Mouse (Mus musculus): Measurements from ENCODE around the gene Pmpcb. TPM values are rescaled to one million over a fixed set of nuclear protein-coding genes. Genes with fewer than 3 reads are reported as not detected.

Gene Pmpcb
- total RNA-seq, 2 experiments from 2014 or later, result 67.3 to 124 TPM

DNA sequence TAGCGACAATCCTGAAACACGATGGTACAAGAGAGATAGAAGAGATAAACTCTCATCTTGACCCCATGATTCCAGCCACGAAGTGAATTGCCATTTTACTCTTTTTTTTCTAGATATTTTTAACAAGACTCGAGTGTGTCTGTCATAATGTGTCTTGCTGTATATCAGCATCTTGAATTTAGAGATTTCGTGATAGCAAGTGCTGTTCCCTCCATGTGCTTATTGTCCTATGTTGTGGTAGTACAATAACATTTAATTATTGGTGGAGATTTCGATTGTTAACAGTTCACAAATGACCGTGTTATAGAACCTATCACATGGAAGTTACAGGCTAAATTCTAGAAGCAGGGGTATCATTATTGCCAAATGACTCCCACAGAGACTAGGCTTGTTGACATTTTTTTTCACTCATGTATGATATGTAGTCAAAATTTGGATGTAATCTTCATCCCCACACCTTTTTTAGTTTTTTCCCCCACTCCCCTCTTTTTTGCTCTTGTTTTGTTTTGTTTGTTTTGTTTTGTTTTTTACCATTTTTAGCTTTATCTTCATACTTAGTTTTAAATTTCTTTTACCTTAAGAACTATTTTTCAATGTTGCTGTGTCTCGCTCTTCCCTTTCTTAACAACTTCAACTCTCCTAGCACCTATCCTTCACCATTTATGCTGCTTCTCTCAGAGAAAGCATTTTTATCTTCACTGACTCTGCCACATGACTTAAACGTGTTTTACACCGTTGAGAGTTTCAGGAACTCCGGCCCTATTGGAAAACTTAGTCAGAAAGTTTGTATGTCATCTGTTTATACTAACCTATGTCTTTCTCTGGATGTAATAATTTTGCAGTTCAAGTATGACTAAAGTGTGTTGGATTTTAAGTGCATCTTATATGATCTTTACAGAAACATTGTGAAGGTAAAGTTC is 50.5 kb downstream of the Pmpcb start:
- ATAC-seq (replicated peaks; ENCODE audit: poor library complexity, severe bottlenecking), result no peak

GRCm38 (mm10) chr5:21789061-21789460 is 52.1 kb downstream of the Pmpcb start:
- no peak for ATAC-seq (replicated peaks; ENCODE audit: poor library complexity, severe bottlenecking)

DNA sequence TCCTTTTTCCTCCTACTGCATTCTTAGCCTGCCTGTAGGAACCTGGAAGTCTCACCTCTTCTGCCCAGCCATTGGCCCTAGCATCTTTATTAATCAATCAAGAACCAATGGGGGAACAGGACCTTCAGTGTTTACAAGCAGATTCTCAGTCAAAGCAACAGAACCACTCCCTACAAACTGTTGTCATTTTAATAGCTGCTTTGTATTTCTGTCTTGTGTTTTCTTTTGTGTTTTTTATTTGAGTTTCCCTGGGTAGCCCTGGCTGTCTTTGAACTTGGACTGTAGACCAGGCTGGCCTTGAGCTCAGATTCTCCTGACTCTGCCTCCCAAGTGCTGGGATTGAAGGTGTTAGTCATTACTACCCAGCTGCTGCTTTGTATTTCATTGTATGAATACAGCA is 55.2 kb downstream of the Pmpcb start:
- ATAC-seq (replicated peaks; ENCODE audit: poor library complexity, severe bottlenecking), result no peak

- ATAC-seq (replicated peaks; ENCODE audit: poor library complexity, severe bottlenecking), result no peak
These were observed 66.0 kb downstream of the Pmpcb start for GRCm38 (mm10) chr5:21802907-21803306.

GRCm38 (mm10) chr5:21803691-21804188 is 66.8 kb downstream of the Pmpcb start:
- no peak for ATAC-seq (replicated peaks; ENCODE audit: poor library complexity, severe bottlenecking)

- no peak for ATAC-seq (replicated peaks; ENCODE audit: poor library complexity, severe bottlenecking)
These were observed 67.9 kb downstream of the Pmpcb start for GRCm38 (mm10) chr5:21804837-21805236.

Other genes starting within 250 kb of the Pmpcb start
- gene Lrrc17, start 193.6 kb upstream of the Pmpcb start, total RNA-seq (2014; fragmentation: Nextera tagmentation), result not detected in 2 replicates
- gene Lrrc17, start 193.6 kb upstream of the Pmpcb start, total RNA-seq (2017), result not detected in 2 replicates
- not detected in 2 replicates for gene Fbxl13, start 91.5 kb upstream of the Pmpcb start, total RNA-seq (2014; fragmentation: Nextera tagmentation)
- gene Fbxl13, start 91.5 kb upstream of the Pmpcb start, total RNA-seq (2017), result 0.43 TPM in 1 of 2 replicates, not detected in the other
- 34.9 and 40.4 TPM in 2 replicates for gene Armc10, start 91.3 kb upstream of the Pmpcb start, total RNA-seq (2014; fragmentation: Nextera tagmentation)
- gene Armc10, start 91.3 kb upstream of the Pmpcb start, total RNA-seq (2017), result 49.4 and 51.5 TPM in 2 replicates
- gene Napepld, start 35.7 kb upstream of the Pmpcb start, total RNA-seq (2014; fragmentation: Nextera tagmentation), result 5.7 and 7.2 TPM in 2 replicates
- 2.8 and 4.1 TPM in 2 replicates for gene Napepld, start 35.7 kb upstream of the Pmpcb start, total RNA-seq (2017)
- 92.1 and 94.1 TPM in 2 replicates for gene Dnajc2, start 48.1 kb downstream of the Pmpcb start, total RNA-seq (2014; fragmentation: Nextera tagmentation)
- 190 and 213 TPM in 2 replicates for gene Dnajc2, start 48.1 kb downstream of the Pmpcb start, total RNA-seq (2017)
- gene Psmc2, start 48.1 kb downstream of the Pmpcb start, total RNA-seq (2014; fragmentation: Nextera tagmentation), result 77.9 and 98.3 TPM in 2 replicates
- gene Psmc2, start 48.1 kb downstream of the Pmpcb start, total RNA-seq (2017), result 94.9 and 108 TPM in 2 replicates
- gene Slc26a5, start 128.5 kb downstream of the Pmpcb start, total RNA-seq (2014; fragmentation: Nextera tagmentation), result not detected in 2 replicates
- gene Slc26a5, start 128.5 kb downstream of the Pmpcb start, total RNA-seq (2017), result not detected in 2 replicates